Mouse (Mus musculus) lung, postnatal 0 days (tissue): ENCODE measurements at regions not wholly inside any gene's neighbourhood (a gene's known extent, or its start where the extent isn't known, plus 50 kb on each side); places are given as distances from the start of the nearest gene placed in this dataset.

Source experiments
- CTCF ChIP-seq: IDR thresholded peaks from 2 replicates; pipeline ENCODE4 v1.5.1; 2016; ENCODE audit warnings: antibody characterized with exemption, mild to moderate bottlenecking
- EP300 ChIP-seq: IDR thresholded peaks from 2 replicates; pipeline ENCODE4 v1.6.1; 2016; ENCODE audit warnings: antibody characterized with exemption, mild to moderate bottlenecking, control low read depth

GRCm38 (mm10) chr13:92915948-92916710 is 71.6 kb downstream of the Mtx3 start:
- TF ChIP-seq CTCF = no peak
- no peak for TF ChIP-seq EP300
